Mouse (Mus musculus) retina, postnatal 1 day (tissue): Measurements from ENCODE around the gene Rabac1.

Source experiments
- DNase-seq: peaks from one replicate; pipeline ENCODE4 v3.0.0-alpha.2; 2012

The Rabac1 gene

DNA sequence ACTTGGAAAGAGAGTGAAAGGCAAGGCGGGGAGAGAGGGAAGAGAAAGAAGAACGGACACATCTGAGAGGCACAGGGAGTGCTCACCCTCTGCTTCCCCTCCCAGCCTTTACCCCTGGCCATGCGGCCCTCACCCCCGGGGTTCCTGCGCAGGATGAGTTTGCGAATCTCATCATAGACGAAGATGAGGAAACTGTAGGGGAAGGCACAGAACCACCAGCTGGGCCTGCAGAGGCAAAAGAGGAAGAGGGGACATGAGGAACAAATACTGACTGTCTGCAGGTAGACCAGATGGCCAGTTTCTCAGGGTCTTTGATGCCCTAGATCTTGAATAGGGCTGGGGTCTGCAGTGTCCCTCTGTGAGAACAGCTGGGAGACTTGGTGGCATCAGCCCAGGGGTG lies 6.2 kb upstream of the Rabac1 start:
- no peak for DNase-seq

DNA sequence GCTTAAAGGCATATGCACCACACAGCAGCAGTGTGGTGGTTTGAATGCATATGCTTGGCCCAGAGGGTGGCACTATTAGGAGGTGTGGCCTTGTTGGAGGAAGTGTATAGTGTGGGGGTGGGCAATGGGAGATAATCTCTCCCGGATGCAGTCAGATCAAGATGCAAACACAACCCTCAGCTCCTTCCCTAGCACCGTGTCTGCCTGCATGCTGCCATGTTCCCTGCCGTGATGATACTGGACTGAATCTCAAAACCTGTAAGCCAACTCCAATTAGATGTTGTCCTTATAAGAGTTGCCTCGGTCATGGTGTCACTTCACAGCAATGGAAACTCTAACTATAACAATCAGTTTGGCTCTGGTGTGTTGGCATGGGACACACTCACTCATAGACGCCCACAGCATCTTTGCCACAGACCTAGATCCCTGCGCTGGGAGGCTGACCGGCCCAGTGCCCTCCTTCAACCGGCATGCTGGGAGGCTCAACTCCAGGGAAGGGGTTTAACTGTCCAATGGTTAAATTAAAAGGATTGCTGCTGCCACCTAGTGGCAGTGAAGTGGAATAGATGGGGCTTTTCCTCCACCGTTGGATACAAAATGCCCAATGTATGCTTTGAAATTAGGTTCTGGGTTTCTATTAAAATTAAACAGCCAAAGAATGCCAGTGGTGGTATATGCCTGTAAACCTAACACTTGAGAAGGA lies 2.5 kb upstream of the Rabac1 start:
- peak; percentile 83 for DNase-seq

DNA sequence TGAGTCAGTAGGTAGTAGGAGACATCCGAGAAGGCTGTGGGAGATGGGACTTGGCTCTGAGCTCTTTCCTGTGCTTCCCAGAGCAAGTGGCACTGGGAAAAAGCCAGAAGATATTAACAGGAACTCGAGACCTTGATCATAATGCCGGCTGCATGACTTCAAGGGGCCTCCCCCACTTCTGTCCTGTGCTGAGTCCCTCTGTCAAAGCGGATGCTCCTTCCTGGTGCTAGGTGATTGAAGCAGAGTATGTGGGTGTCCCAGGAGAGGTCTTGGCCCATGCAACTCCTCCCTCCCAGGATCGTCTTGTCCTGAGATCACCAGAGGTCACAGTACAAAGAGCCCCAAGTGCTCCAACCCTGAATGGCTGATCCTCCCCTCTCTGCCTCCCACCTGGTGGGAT lies 1.3 kb upstream of the Rabac1 start:
- no peak for DNase-seq

DNA sequence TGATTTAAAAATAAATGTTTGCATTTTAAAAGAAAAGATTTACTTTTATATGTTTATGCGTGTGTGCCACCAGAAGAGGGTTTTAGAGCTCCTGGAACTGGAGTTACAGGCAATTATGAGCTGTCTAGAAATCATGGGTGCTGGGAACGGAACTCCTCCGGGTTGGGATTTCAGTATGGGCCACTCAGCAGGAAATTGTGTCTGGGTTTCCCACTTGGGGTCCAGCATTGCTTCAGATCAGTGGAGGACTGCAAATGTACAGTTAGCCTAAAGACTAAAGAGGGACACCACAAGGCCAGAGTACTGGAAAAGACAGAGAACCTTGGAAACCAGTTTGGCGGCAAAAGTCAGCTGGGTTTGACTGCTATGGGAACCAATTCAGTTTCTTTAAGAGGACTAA lies 654 bp upstream of the Rabac1 start:
- DNase-seq: no peak

DNA sequence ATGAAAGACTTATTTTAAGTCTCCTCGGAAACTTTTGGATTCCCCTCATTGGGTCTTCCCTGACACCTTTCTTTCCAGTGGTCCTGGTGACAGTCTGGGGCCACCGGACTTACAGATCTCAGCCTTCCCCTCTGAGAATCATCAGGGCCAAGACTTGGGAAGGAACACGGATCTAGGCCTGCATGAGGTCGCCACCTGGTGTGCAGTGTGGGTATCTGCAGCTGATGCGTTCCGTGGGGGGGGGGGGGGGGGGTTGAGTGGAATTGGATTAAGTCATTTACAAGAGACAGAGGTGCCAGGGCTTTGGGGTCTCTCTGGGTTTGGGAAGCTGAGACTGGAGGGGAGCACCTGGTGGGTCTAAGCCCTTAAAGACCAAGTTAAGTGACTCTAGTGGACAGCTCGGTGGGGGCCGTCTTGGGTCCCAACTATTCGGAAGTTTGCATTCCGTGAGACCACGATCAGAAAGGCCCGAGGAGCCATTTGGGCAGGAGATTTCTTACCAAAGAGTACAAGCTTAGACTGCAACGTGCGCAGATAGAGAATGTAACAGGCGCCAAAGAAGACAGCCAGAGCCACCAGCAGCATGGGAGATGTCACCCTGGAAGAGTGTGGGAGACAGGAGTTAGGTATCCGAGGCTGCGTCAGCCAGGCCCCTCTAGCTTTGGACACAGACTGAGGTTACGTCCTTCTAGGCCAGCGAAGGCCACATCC lies 1.1 kb downstream of the Rabac1 start:
- DNase-seq: peak; percentile 79

DNA sequence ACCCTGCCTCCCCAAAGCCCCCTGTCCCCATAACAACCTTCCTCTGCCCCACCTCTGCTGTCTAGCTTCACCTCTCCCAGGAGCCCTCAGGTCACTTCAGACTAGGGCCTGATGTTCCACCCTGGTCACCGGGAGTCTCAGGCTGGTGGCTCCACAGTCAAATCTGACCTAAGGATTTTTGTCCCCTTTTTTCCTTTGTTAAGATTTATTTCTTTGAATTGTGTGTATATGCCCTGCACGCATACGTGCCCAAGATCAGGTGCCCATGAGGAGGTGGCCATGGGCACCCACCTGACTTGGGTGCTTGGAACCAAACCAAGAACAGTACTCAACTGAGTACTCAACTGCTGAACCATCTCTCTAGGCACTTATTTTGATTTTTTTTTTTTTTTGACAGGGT lies 2.2 kb downstream of the Rabac1 start:
- no peak for DNase-seq

DNA sequence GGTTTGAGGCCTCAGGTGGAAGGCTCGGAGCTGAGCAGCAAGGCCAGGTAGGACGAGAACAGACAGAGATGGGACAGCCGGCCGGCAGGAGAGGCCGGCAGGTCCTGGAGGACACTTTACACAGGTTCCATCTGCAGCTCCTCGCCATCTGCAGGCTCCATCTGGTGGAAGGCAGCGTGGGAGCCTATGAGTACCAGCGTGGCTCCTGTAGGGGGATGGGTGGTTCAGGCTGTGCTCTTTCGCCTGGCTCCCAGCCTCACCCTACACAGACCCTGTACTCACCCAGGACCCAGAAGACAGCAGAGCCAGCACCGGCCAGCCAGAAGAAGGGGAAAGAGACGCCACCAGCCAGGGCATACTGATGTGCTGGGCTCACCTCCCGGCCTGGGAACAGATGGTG lies 2.7 kb downstream of the Rabac1 start:
- no peak for DNase-seq

DNA sequence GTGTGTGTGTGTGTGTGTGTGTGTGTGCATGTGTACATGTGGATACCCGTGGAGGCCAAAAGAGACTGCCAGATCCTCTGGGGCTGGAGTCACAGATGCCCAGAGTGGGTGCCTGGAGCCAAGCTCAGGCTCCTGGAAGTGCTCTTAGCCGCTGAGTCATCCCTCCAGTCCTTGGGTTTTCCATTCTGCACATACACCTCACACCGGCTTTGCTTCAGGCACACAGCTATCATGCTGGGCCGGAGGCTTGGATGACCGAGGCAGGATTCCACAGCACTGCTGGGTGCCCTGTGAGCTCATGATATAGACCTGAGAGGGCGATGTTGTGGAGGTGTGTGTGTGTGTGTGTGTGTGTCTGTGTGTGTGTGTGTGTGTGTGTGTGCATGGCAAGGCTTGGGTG lies 4.1 kb downstream of the Rabac1 start:
- DNase-seq: no peak

DNA sequence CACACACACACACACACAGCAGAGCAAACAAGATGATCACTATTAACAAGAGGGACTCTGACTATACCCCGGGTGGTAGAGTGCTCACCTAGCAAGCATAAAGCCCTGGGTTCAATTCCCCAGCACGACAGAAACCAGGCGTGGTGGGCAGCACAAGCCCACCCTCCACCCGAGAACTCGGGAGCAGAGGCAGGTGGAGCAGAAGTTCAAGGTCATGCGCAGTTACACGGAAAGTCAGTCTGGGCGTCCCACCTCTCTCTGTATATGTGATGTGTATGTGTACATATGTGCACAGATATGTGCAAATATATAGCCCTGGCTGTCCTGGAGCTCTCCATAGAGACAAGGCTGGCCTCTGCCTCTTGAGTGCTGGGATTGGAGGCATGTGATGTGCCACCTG lies 4.6 kb downstream of the Rabac1 start:
- DNase-seq: no peak

DNA sequence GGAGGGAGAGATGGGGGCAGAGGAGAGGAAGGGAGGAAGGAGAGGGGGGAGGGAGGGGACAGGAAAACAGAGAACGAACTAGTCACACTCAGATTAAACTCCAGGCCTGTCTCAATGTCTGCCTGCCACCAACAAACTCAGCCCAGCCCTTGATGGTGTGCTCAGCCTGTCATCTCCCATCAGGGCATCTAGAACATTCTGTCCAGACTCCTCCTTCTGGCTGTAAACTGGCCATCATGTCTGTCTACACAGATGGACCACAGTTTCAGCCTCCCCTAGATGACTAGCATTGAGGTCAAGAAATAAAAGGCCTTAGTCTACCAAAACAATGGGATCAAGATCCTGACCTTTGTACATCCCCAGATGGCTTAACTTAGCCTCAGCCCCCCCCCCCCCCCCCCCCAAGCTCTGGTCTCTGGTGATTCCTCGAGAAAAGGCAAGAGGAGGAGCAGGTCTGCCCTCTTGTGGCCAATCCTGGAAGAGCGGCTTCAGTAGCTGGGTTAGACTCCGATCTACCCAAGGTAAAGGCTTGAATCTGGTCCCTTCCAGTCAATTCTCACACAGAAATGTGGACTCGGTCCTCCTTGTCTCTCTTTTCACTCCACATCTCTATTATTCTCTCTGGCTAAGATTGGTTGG lies 7.5 kb downstream of the Rabac1 start:
- DNase-seq: peak; percentile 88

DNA sequence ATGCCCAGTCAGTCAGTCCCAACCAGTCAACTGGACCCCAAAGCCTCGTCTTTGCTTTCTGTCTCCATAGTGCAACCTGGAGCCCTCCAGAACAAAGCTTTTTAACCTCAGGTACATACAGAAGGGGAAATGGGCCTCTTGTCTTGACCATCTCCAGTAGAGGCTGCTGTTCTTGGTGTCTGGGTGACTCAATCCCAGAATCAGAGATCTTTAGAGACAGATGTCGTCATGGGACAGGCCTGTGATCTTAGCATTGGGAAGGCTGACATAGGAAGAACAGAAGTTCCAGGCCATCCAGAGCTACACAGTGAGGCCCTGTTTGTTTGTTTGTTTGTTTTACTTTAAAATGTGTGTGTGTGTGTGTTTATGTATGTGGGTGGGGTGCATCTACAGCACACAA lies 8.3 kb downstream of the Rabac1 start:
- DNase-seq: no peak

DNA sequence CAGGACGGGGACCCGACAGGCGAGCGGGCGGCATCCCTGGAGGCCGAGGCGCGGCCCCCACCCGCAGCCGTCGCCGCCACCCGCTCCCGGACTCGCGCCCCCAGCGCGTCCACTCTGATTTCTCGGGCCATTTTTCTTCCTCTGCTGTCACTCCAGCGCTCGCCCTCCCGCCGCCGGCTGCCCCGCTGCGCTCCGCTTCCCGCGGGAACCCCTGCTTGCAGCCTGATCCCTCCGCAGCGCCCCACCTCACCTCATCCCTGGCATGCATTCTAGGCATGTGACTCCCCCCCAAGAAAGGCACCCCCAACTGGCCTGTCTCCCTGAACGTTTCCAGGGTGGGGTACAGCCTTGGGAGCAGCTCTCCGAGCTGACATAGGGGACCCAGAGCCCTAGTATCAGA lies 17.3 kb downstream of the Rabac1 start:
- DNase-seq: no peak

DNA sequence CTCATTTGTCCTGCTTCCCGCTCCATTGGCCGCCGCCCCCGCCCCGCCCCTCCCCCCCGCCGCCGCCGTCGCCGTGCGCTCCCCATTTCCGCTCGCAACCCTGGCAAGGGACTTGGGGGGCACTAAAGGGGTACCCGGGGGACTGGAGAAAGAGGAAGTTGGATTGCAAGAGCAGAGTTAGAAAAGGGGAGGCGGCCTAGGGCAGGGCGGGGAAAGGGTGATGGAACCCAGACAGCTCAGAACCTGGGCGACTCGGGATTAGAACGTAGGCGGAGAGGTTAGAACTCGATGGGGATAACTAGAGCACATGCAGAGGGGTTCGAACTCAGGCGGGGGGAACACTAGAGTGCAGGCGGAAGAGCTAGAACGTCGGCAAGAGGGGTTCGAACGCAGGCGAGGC lies 18.1 kb downstream of the Rabac1 start:
- no peak for DNase-seq

DNA sequence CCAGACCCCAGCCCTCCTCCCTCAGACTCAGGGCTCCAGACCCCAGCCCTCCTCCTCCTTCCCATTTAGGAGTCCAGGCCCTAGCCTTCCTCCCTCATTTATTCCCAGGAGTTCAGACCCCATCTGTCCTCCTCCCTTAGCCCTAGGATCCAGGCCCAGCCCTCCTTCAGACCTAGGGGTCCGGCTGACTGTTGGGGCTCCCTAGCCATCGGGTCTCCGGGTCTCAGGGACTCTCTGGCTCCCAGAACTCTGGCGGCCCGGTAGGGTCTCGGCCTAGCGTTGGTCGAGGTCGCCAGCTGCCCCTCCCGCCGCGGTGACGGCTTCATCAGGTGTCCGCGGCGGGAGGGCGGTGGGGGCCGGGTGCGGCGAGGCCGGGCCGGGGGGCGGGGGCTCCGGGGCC lies 18.6 kb downstream of the Rabac1 start:
- no peak for DNase-seq

DNA sequence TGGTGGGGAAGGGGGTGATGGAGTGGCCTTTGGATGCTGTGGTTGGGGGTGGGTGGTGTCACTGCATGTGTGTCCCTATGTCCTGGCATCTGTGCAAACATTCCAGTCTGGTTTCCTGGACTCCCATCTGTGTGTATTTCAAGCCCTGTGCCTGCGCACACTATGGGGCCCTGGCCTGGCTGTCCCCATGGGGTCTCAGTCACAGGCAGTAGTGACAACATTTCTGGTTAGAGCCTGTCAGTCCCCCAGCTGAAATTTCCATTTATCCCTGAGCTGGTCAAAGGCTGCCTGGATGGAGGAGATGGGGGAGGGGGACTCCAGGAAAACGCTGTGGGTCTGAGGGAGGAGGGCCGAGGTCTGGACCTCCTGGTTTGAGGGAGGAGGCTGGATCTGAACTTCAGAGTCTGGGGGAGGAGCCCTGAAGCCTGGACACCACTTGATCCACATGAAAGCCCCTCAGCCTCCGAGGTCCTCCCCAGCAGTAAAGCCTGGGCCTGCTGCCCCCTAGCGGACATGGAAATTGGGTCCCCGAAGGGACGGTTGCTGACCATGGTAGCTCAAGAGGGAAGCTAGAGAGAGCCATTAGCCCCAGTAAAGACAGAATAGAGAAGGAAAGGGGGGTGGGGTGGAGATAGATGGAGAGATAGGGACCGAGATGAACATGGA lies 22.5 kb downstream of the Rabac1 start:
- peak; percentile 88 for DNase-seq

DNA sequence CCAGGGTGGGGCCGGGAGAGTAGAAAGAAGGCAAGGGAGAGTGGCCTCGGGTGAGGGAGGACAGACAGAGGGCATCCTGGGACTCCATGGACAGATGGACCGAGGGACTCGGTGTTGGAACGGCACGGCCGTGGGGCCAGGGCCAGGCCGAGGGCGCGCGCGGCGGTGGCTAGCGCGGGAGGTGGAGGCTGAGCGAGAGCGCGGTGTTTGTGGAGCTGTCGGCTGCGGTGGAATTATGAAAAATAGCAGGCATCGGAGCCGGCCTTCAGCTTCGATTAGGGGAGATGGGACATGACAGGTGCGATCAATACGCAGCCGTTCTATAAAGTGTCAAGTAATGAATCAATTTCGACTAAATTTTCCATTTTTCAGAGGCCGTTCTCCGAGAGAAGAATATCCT lies 23.8 kb downstream of the Rabac1 start:
- DNase-seq: no peak

DNA sequence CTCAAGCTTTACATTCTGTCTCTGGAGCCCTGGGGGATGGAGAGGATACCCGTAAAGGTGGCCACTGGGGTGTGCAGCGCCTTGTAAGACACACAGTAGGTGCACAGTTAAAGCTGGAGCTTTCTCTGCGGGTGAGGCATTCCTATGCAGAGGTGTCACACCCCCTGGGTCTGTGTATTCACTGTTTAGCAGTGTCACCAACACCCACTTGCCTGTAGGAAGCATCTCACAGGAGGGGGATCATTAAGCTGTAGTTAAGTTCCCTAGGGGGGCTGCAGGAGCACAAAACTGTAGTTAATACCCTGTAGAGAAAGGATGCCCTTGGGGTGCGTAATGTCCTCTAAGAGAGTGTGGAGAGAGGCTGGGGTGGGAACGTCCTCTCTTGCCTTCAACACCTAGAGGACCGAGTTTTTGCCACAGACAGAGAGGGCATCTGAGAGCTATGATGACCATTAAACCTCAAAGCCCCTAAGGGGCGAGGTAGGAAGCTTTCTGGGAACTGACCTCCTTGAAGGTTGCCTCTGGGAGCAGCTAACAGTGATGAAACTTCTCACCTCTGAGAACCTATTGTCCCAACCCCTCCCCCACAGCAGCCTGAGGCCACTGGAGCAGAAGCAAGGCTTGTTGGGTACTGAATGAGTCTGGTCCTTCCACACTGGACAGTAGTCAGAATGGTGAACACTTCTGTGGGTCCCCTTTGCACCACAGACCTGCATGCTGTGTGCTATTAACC lies 25.1 kb downstream of the Rabac1 start:
- no peak for DNase-seq

DNA sequence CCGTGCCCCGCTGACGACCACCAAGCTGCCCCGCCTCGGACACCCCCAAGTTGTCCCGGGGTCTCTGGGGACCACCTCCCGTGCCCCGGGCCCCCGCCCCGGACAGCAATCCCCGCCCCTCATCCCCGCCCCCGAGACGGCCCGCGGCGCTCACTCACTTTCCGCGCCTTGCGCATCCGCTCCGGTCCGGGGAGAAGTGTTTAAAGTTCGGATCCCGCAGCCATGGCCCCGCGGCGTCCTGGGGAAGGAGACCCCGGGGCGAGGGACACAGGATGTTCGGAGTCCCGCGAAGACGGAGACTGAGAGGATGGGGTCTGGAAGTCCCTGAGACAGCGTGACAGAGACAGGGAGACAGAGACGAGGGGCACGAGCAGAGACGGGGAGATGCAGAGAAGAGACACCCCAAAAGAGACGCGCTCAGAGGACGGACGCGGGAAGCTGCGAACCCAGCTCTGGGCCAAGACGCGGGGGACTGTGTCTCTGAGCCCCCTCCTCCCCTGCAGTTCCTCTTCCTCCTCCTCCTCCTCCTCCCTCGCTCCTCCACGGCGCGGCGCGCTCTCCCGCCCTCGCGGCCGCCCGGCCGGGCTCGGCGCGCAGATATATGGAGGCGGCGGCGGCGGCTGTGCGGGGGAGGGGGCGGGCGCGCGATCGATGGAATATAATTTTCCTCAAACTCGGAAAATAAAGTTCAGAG lies 28.1 kb downstream of the Rabac1 start, which contains the start of gene Gm4881:
TSS of gene Gm4881 (minus strand) at position 238 of the 694 bp plus-strand sequence.
- no peak for DNase-seq

DNA sequence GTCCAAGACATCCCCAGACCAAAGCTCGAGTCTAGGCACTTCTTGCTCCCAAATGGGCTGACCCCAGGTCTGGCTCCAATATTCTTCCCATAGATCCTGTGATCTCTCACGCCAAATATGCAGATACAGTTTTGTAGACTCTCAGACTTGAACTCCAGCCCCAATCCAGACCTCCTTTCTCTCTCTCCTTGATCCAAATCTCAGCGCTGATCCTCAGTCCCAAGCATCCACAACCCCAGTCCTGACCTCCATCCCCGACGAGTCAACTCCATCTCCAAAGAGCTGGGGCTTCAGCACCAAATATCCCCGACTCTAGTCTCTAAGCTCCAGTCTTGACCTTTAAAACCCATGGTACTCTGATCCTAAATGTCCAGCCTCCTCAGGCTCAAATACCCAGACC lies 28.9 kb downstream of the Rabac1 start:
- no peak for DNase-seq

DNA sequence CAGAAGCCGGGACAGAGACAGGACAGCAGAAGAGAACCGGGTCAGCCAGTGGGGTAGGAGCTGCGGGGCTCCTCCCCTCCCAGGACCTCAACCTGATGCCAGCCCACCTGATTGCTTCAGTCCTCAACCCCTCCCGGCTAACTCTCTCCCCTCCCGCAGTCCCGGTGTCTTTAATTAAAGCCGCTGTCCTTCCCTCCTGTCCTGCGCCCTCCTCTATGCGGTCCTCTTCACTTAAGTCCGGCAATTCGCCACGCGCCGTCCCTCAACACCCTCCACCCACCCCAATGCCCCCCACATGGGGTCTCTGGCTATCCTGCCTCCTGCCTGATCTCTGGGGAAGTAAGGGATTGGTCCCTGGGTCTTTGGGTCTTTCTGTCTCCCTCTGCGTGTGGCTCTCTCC lies 40.9 kb downstream of the Rabac1 start:
- no peak for DNase-seq

DNA sequence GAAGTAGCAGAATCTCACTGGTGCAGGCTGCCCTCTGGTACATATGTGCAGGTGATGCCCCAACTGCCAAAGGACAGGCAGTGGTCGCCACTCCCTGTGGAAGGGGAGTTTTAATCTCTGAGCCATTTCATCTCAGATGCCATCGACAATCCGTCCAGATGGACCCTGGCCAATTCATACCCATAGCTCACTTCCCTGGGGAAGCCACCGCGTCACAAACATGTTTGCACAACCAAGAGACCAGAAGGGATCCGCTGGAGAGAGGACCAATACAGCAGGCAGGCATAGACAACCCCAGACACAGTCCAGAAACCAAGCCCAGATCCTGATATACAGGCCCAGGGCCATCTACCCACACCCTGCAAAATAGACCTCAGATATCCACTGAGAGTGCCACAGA lies 42.1 kb downstream of the Rabac1 start:
- no peak for DNase-seq
